Mouse (Mus musculus): ENCODE results near the gene Ceacam9. TPM values are rescaled to one million over a fixed set of nuclear protein-coding genes. Genes with fewer than 3 reads are reported as not detected.
A peak's percentile ranks its signal among the peaks of the same experiment; 100 is the strongest.
"Not testable (repeated sequence)": the region's sequence is repeated elsewhere in the genome, so short reads cannot be mapped to it uniquely, and the experiment has no call there.

Gene Ceacam9
- polyA plus RNA-seq, 1 experiment, result not detected

DNA sequence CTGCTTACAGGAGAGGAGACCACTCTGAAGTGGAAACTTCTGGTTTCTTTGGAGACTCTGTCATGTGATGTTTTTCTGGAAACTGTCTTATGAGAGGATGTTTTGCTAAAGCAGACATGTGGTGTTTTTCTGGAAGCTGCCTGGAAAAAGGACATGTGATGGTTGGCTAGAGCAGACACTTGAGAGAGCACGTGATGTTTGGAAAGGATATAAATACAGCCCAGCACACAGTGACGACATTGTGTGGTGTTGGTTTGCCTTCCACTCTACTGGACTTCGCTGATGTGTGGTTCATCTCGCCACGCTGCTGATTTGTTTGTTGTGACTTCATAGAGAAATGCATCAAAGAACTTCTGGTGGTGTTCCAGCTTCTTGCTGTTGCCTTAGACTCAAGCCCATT lies 21.1 kb upstream of the Ceacam9 start:
- DNase-seq, result no peak
- Histone ChIP-seq H3K27me3 (replicated peaks; ENCODE audit: control insufficient read depth, insufficient read depth, low read length) (no peaks in the 10 kb centered on the region), H3K27ac (ENCODE audit: insufficient read depth, low read depth, low read length) (no peak overlapping the region), H3K36me3 (ENCODE audit: control insufficient read depth, insufficient read depth, low read length) (no peaks in the 10 kb centered on the region), H3K4me3 (ENCODE audit: insufficient read depth, low read depth, low read length) (no peak overlapping the region), H3K4me1 (ENCODE audit: control insufficient read depth, insufficient read depth, low read length) (no peaks in the 10 kb centered on the region)
- 66% methylated on average over 5 of the region's 5 CpGs for WGBS
- no peak for TF ChIP-seq CTCF (conservative IDR thresholded peaks at IDR 0.05; ENCODE audit: insufficient read depth, insufficient read length, low read depth, low read length)
- no peak for TF ChIP-seq POLR2A (IDR thresholded peaks at IDR 0.05; ENCODE audit: low read depth, low read length)

GRCm38 (mm10) chr7:16706385-16706784 lies 15.3 kb upstream of the Ceacam9 start:
- no peak for DNase-seq
- Histone ChIP-seq H3K4me3 (ENCODE audit: insufficient read depth, low read depth, low read length) (no peak overlapping the region), H3K27me3 (replicated peaks; ENCODE audit: control insufficient read depth, insufficient read depth, low read length) (no peaks in the 10 kb centered on the region), H3K4me1 (ENCODE audit: control insufficient read depth, insufficient read depth, low read length) (no peaks in the 10 kb centered on the region), H3K27ac (ENCODE audit: insufficient read depth, low read depth, low read length) (no peak overlapping the region), H3K36me3 (ENCODE audit: control insufficient read depth, insufficient read depth, low read length) (no peaks in the 10 kb centered on the region)
- 37% methylated on average over 9 of the region's 9 CpGs for WGBS
- TF ChIP-seq CTCF (conservative IDR thresholded peaks at IDR 0.05; ENCODE audit: insufficient read depth, insufficient read length, low read depth, low read length) (no peak), POLR2A (IDR thresholded peaks at IDR 0.05; ENCODE audit: low read depth, low read length) (no peak)

DNA sequence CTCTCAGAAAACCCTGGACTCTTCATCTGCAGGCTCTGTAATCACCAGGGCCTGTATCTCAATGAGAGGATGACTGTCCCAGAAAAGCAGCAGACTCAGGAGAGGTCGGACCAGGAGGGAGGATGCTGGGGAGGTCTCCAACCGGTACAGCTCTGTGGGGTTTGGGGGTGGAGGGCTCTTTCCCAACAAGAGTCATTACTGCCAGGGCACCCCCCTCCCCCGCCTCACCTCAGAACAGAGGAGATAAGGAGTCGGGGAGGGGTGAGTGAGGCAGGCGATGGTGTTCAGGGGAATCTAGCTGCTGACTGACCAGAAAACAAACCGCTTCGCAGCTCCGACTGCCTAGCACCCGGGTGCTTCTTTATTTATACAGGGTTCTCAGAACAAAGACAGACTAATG lies 13.5 kb upstream of the Ceacam9 start:
- no peaks in the 10 kb centered on the region for H3K27me3 ChIP-seq (replicated peaks; ENCODE audit: control insufficient read depth, insufficient read depth, low read length)
- DNase-seq, result no peak
- H3K27ac ChIP-seq (ENCODE audit: insufficient read depth, low read depth, low read length), result no peak overlapping the region
- 54% methylated on average over 9 of the region's 9 CpGs for WGBS
- H3K4me1 ChIP-seq (ENCODE audit: control insufficient read depth, insufficient read depth, low read length), result no peaks in the 10 kb centered on the region
- no peak for TF ChIP-seq POLR2A (IDR thresholded peaks at IDR 0.05; ENCODE audit: low read depth, low read length)
- TF ChIP-seq CTCF (conservative IDR thresholded peaks at IDR 0.05; ENCODE audit: insufficient read depth, insufficient read length, low read depth, low read length), result no peak
- H3K36me3 ChIP-seq (ENCODE audit: control insufficient read depth, insufficient read depth, low read length), result no peaks in the 10 kb centered on the region
- H3K4me3 ChIP-seq (ENCODE audit: insufficient read depth, low read depth, low read length), result no peak overlapping the region

- no peaks in the 10 kb centered on the region for H3K36me3 ChIP-seq (ENCODE audit: control insufficient read depth, insufficient read depth, low read length)
- TF ChIP-seq CTCF (conservative IDR thresholded peaks at IDR 0.05; ENCODE audit: insufficient read depth, insufficient read length, low read depth, low read length) (peak; percentile 43), POLR2A (IDR thresholded peaks at IDR 0.05; ENCODE audit: low read depth, low read length) (no peak)
- no peaks in the 10 kb centered on the region for H3K4me1 ChIP-seq (ENCODE audit: control insufficient read depth, insufficient read depth, low read length)
- no peak overlapping the region for H3K27ac ChIP-seq (ENCODE audit: insufficient read depth, low read depth, low read length)
- no peaks in the 10 kb centered on the region for H3K27me3 ChIP-seq (replicated peaks; ENCODE audit: control insufficient read depth, insufficient read depth, low read length)
- no peak for DNase-seq
- H3K4me3 ChIP-seq (ENCODE audit: insufficient read depth, low read depth, low read length), result no peak overlapping the region
- WGBS, result 81% methylated on average over 5 of the region's 5 CpGs
Observed at GRCm38 (mm10) chr7:16710604-16711003, 11.1 kb upstream of the Ceacam9 start.

- TF ChIP-seq POLR2A (IDR thresholded peaks at IDR 0.05; ENCODE audit: low read depth, low read length) (no peak), CTCF (conservative IDR thresholded peaks at IDR 0.05; ENCODE audit: insufficient read depth, insufficient read length, low read depth, low read length) (no peak)
- DNase-seq, result no peak
- Histone ChIP-seq H3K4me3 (ENCODE audit: insufficient read depth, low read depth, low read length) (no peak overlapping the region), H3K36me3 (ENCODE audit: control insufficient read depth, insufficient read depth, low read length) (no peaks in the 10 kb centered on the region), H3K27me3 (replicated peaks; ENCODE audit: control insufficient read depth, insufficient read depth, low read length) (no peaks in the 10 kb centered on the region), H3K4me1 (ENCODE audit: control insufficient read depth, insufficient read depth, low read length) (no peaks in the 10 kb centered on the region), H3K27ac (ENCODE audit: insufficient read depth, low read depth, low read length) (no peak overlapping the region)
- 74% methylated on average over 13 of the region's 13 CpGs for WGBS
Observed at GRCm38 (mm10) chr7:16712633-16713415, 8.9 kb upstream of the Ceacam9 start.

GRCm38 (mm10) chr7:16716456-16717152 lies 5.1 kb upstream of the Ceacam9 start:
- H3K4me1 ChIP-seq (ENCODE audit: control insufficient read depth, insufficient read depth, low read length); H3K27me3 ChIP-seq (replicated peaks; ENCODE audit: control insufficient read depth, insufficient read depth, low read length); H3K36me3 ChIP-seq (ENCODE audit: control insufficient read depth, insufficient read depth, low read length); H3K27ac ChIP-seq (ENCODE audit: insufficient read depth, low read depth, low read length); DNase-seq; H3K4me3 ChIP-seq (ENCODE audit: insufficient read depth, low read depth, low read length): not testable (repeated sequence)
- 37% methylated on average over 8 of the region's 8 CpGs for WGBS

- H3K27me3 ChIP-seq (replicated peaks; ENCODE audit: control insufficient read depth, insufficient read depth, low read length); H3K4me3 ChIP-seq (ENCODE audit: insufficient read depth, low read depth, low read length); H3K36me3 ChIP-seq (ENCODE audit: control insufficient read depth, insufficient read depth, low read length); H3K4me1 ChIP-seq (ENCODE audit: control insufficient read depth, insufficient read depth, low read length); DNase-seq; H3K27ac ChIP-seq (ENCODE audit: insufficient read depth, low read depth, low read length): not testable (repeated sequence)
- WGBS, result 72% methylated on average over 3 of the region's 3 CpGs
Observed at GRCm38 (mm10) chr7:16722490-16722889, 761 bp downstream of the Ceacam9 start.
